Mouse (Mus musculus): ENCODE data around the gene Nfyc. TPM values are rescaled to one million over a fixed set of nuclear protein-coding genes. Genes with fewer than 3 reads are reported as not detected.

Gene Nfyc
- total and polyA plus RNA-seq, 3 experiments: 39.5 to 178 (median 64.8) TPM

DNA sequence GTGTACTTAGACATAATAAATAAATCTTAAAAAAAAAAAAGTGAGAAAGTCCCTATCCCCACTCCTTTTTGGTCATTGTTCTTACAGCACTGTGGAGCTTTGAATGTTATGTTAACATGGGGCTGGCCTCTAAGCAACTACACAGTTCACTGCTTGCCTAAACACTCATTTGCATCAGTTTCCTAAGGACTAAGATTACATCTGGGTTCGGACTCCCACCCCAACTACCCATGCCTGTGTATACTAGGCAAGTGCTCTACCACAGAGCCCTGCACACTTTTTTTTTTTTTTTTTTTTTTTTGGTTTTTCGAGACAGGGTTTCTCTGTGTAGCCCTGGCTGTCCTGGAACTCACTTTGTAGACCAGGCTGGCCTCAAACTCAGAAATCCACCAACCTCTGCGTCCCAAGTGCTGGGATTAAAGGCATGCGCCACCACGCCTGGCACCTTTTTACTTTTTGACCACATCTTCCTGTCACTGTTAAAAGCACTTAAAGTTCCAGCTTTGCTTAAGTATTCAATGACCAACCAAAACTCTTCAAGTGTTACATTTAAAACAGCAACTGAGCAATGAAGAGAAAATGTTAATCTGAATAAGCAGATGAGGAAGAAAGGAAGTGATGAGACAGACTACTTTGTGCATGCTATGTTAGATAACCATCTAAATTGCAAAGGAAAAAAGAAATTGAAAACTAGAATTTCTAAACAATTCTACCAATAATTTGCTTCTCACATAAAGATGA lies 33.2 kb downstream of the Nfyc start:
- H3K79me2 ChIP-seq (ENCODE audit: control insufficient read depth, insufficient read depth, low read length, poor library complexity): peaks cover 23% of the 10 kb centered on the region
- peaks cover 1 to 23% of the 10 kb centered on the region in 2 experiments; a peak in 2 of 4 replicates for H3K36me3 ChIP-seq (ENCODE audit: control insufficient read depth in 1 of 2, insufficient read depth in 2 of 2, low read length in 2 of 2)
- no peaks in the 10 kb centered on the region for H3K27me3 ChIP-seq (ENCODE audit: control insufficient read depth in 1 of 2, insufficient read depth in 2 of 2, low read length in 2 of 2)
- H3K4me1 ChIP-seq (ENCODE audit: control insufficient read depth in 1 of 2, insufficient read depth in 2 of 2, low read length in 2 of 2): peaks cover 8 to 10% of the 10 kb centered on the region in 2 experiments
- H3K27ac ChIP-seq (ENCODE audit: control insufficient read depth, low read depth, low read length): no peak overlapping the region
- no peak for DNase-seq (ENCODE audit: low read depth, low spot score)
- H3K9ac ChIP-seq (ENCODE audit: control insufficient read depth, low read depth, low read length, poor library complexity, severe bottlenecking): no peak overlapping the region
- TF ChIP-seq GATA1 (IDR thresholded peaks at IDR 0.05; ENCODE audit: low read depth, low read length) (peak; percentile 52; the same call in 1 of the 2 replicates), ZNF384 (IDR thresholded peaks at IDR 0.05; ENCODE audit: low read depth, low read length) (0 out of 2 replicates have a peak, but pooled peaks have one; percentile 34), MEF2A (IDR thresholded peaks at IDR 0.05; ENCODE audit: extremely low read depth, insufficient replicate concordance, low read depth, low read length, poor library complexity, severe bottlenecking) (no peak), EP300 (IDR thresholded peaks at IDR 0.05; ENCODE audit: low read depth in 1 of 2, low read length in 2 of 2) (peak in 1 of 2 experiments; percentile 56; a peak in 1 of 4 replicates), NELFE (IDR thresholded peaks at IDR 0.05; ENCODE audit: low read depth, low read length) (no peak)
- H3K9me3 ChIP-seq (replicated peaks; ENCODE audit: insufficient read depth, low read length): no peaks in the 10 kb centered on the region
- H3K4me3 ChIP-seq (ENCODE audit: control insufficient read depth in 1 of 2, insufficient read depth in 1 of 2, low read depth in 2 of 2, low read length in 2 of 2): no peak overlapping the region

DNA sequence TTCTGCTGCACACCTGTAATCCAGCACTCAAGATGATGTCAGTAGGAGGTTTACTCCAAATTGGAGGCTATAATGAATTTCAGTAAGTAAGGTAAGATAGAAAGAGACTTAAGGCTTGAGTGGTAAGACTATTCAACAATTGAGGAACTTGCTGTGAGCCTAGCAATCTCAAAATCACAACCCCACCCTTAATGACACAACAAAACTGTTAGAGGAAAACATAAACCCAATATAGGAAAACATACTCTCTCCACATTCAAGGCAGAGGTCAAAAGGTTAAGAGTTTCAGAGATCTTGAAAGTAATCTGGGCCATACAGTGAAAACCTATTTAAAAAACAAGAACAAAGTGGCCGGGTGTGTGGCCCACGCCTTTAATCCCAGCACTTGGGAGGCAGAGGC lies 34.7 kb downstream of the Nfyc start:
- no peak overlapping the region for H3K4me3 ChIP-seq (ENCODE audit: control insufficient read depth in 1 of 2, insufficient read depth in 1 of 2, low read depth in 2 of 2, low read length in 2 of 2)
- H3K36me3 ChIP-seq (ENCODE audit: control insufficient read depth in 1 of 2, insufficient read depth in 2 of 2, low read length in 2 of 2): peaks cover 1 to 23% of the 10 kb centered on the region in 2 experiments; a peak in 2 of 4 replicates
- H3K9me3 ChIP-seq (replicated peaks; ENCODE audit: insufficient read depth, low read length): no peaks in the 10 kb centered on the region
- H3K27ac ChIP-seq (ENCODE audit: control insufficient read depth, low read depth, low read length): no peak overlapping the region
- DNase-seq (ENCODE audit: low read depth, low spot score): peak; percentile 43
- H3K79me2 ChIP-seq (ENCODE audit: control insufficient read depth, insufficient read depth, low read length, poor library complexity): peaks cover 19% of the 10 kb centered on the region
- no peak for TF ChIP-seq USF1 (IDR thresholded peaks at IDR 0.05; ENCODE audit: low read depth, low read length)
- TF ChIP-seq POLR2AphosphoS2 (IDR thresholded peaks at IDR 0.05; ENCODE audit: low read length): no peak
- TF ChIP-seq NELFE (IDR thresholded peaks at IDR 0.05; ENCODE audit: low read depth, low read length): no peak
- no peak for TF ChIP-seq SMC3 (IDR thresholded peaks at IDR 0.05; ENCODE audit: low read depth, low read length)
- no peak for TF ChIP-seq TBP (IDR thresholded peaks at IDR 0.05; ENCODE audit: low read depth, low read length)
- no peak for TF ChIP-seq KAT2A (conservative IDR thresholded peaks at IDR 0.05; ENCODE audit: low read depth, low read length)
- no peak for TF ChIP-seq GATA1 (IDR thresholded peaks at IDR 0.05; ENCODE audit: low read depth, low read length)
- TF ChIP-seq RAD21 (IDR thresholded peaks at IDR 0.05; ENCODE audit: low read depth, low read length): no peak
- TF ChIP-seq E2F4 (IDR thresholded peaks at IDR 0.05; ENCODE audit: borderline replicate concordance, low read depth, low read length): no peak
- TF ChIP-seq ZNF384 (IDR thresholded peaks at IDR 0.05; ENCODE audit: low read depth, low read length): no peak
- no peak for TF ChIP-seq RCOR1 (IDR thresholded peaks at IDR 0.05; ENCODE audit: low read depth, low read length)
- TF ChIP-seq EP300 (IDR thresholded peaks at IDR 0.05; ENCODE audit: low read depth in 1 of 2, low read length in 2 of 2): no peak
- TF ChIP-seq BHLHE40 (IDR thresholded peaks at IDR 0.05; ENCODE audit: borderline replicate concordance, low read depth, low read length): no peak
- no peak for TF ChIP-seq MXI1 (IDR thresholded peaks at IDR 0.05; ENCODE audit: low read depth, low read length)
- no peak for TF ChIP-seq TCF12 (IDR thresholded peaks at IDR 0.05; ENCODE audit: low read depth, low read length)
- TF ChIP-seq MAFK (IDR thresholded peaks at IDR 0.05; ENCODE audit: borderline replicate concordance, low read depth, low read length): no peak
- TF ChIP-seq POLR2AphosphoS5 (IDR thresholded peaks at IDR 0.05; ENCODE audit: borderline replicate concordance, low read depth, low read length): no peak
- H3K9ac ChIP-seq (ENCODE audit: control insufficient read depth, low read depth, low read length, poor library complexity, severe bottlenecking): no peak overlapping the region
- H3K4me1 ChIP-seq (ENCODE audit: control insufficient read depth in 1 of 2, insufficient read depth in 2 of 2, low read length in 2 of 2): peaks cover 8 to 10% of the 10 kb centered on the region in 2 experiments
- no peaks in the 10 kb centered on the region for H3K27me3 ChIP-seq (ENCODE audit: control insufficient read depth in 1 of 2, insufficient read depth in 2 of 2, low read length in 2 of 2)

All from MEL (cell line).